Mouse (Mus musculus) adrenal gland, postnatal 4 days (tissue): ENCODE data around the gene Pdx1. TPM values are rescaled to one million over a fixed set of nuclear protein-coding genes. Genes with fewer than 3 reads are reported as not detected.

Experiments used
- DNase-seq, 2 experiments: peaks; one replicate each; pipeline ENCODE4 v3.0.0; 2021 to 2022; ENCODE audit warnings: low spot score in 2 of 2, mixed read lengths in 2 of 2
- long read RNA-seq, 2 experiments: library from polyadenylated mRNA; stranded (forward); transcript quantifications; one replicate each; pipeline ENCODE4 v2.0.0; 2021
- total RNA-seq, 2 experiments: library from RNA; stranded (reverse); gene quantifications; 2 replicates each; pipeline ENCODE4 v1.2.3; 2021

The Pdx1 gene
- total RNA-seq: 1 to 10 TPM in 1 of 2 experiments, not detected in 1; 1.8 TPM
- long read RNA-seq, experiment 1: 0 reads
- long read RNA-seq, experiment 2, partial matches to known transcripts: 0 of 2 reads
- long read RNA-seq, experiment 2, other reads (novel, unspliced or antisense): 0 of 2 reads

- DNase-seq: no peak
Observed at GRCm38 (mm10) chr5:147269926-147270672, at the start of gene Pdx1. Gene Pdx1 (plus strand): TSS chr5:147269959.

- DNase-seq: peak; percentile 75 to 79
Observed at GRCm38 (mm10) chr5:147227354-147228112, 42.2 kb upstream of the Pdx1 start.

GRCm38 (mm10) chr5:147235406-147236309 is 34.1 kb upstream of the Pdx1 start:
- DNase-seq: no peak

DNA sequence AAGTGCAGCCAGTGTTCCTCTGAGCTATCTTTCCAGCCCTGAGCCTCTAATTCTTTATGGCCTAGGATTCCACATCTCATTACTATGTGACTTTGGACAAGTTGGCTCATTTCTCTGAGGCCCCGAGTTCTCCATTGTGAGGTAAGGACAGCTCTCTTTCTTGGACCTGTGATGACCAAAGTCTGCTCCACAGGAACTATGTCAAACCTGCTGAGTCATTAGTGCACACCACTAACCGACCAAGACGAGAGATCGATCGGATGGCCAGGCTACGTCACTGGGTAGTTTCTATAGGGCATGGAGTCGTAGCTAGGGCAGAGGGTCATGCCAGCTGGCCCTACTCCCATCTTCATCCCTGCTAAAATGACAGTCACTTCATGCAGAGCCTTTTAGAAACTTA is 25.9 kb upstream of the Pdx1 start:
- no peak for DNase-seq

DNA sequence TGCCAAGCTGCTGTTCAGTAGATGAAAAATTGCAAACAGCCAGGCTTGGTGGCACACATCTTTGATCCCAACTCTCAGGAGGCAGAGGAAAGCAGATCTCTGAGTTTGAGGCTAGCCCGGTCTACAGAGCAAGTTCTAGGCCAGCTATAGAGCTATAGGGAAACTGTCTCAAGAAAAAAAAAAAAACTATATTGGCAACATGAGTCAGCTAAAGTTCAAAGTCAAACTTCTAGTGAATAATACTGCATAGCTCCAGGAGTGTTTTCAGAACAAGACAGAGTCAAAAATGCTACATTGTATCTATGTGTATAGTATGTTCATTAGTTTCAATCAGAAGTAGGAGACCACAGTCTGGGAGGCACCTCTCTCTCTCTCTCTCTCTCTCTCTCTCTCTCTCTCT is 9.6 kb upstream of the Pdx1 start:
- DNase-seq: no peak

GRCm38 (mm10) chr5:147260778-147261177 is 9.0 kb upstream of the Pdx1 start:
- no peak for DNase-seq

DNA sequence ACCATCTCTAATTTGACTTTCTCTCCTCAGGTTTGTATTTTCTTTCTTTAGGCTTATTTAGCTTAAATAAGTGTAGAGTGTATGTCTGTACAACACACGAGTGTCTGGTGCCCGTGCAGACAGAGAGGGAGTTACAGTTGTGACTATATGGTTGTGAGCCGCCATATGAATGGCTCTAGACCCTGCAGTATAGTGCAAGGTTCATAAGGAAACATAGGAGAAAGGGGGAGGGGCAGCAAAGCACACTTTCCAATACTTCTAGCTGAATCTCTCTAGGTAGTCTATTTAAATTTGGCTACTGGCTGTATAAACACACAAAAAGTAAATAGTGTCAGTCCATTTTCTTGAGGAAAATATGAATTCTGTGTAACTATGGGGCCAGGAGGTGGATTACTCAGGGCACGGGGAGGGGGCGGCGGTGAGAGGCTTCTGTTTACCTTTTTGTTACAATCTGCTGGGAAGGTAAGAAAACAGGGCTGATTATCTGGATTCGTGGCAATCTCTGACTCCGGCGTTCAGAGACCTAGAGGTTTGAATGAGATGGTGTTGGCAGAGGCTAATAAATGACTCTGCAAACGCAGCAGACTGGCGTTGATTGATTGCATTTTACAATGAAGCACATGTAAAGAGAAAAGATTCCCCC is 7.7 kb upstream of the Pdx1 start:
- DNase-seq: no peak

DNA sequence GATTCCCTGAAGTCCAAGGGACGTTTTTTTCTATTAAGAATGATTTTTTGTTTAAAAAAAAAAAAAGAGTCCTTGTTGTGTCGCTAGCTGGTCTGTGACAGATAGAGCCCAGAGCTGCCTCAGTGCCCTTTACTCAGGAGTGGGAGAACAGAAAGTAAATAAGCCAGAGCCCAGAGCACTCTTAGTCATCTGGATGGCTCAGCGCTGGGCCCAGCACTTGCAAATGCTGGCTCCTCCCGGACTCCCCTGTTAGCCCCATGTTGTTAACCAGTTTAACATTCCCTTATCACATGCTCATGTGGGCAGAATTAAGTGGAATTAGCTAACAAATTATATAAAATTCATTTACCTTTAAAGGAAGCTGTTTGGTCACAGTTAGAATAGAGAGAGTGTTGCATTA is 5.8 kb upstream of the Pdx1 start:
- DNase-seq: no peak

DNA sequence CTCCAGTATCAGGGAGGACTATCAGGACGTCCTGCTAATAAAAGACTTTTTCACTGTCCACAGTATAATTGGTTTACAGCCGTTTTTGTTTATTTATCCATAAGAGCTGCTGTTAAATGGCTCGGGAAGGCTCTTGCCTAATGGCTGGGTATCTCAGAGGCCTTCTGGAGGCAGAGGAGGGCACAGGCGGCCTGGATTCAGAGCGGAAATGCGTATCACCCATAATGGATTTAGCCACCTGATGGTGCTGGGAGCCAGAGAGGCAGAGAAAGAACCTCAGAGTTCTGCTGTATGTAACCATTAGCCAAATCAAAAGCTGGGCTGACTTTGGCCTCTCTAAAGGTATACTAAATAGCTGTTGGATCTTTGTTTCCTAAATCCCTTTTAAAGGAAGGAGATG is 2.3 kb upstream of the Pdx1 start:
- no peak for DNase-seq

DNA sequence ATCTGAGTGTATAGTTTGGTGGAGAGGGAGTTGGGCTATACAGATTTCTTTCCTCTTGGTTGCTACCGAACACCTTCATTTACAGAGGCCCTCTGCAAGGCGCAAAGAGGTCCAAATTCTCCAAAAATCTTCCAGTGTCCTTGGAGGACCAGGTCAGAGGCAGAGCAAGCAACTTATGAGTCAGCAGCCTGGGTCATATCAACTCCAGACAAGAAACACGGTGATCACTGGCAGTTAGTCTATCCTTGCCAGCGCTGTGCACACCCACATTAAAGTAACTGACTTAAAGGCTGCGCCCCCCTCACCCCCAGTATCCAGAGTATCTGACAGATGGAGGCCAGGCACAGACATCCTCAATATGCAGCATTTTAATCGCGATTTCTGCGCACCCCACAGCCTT is 1.0 kb upstream of the Pdx1 start:
- no peak for DNase-seq

GRCm38 (mm10) chr5:147269371-147269770 is 388 bp upstream of the Pdx1 start:
- no peak for DNase-seq

DNA sequence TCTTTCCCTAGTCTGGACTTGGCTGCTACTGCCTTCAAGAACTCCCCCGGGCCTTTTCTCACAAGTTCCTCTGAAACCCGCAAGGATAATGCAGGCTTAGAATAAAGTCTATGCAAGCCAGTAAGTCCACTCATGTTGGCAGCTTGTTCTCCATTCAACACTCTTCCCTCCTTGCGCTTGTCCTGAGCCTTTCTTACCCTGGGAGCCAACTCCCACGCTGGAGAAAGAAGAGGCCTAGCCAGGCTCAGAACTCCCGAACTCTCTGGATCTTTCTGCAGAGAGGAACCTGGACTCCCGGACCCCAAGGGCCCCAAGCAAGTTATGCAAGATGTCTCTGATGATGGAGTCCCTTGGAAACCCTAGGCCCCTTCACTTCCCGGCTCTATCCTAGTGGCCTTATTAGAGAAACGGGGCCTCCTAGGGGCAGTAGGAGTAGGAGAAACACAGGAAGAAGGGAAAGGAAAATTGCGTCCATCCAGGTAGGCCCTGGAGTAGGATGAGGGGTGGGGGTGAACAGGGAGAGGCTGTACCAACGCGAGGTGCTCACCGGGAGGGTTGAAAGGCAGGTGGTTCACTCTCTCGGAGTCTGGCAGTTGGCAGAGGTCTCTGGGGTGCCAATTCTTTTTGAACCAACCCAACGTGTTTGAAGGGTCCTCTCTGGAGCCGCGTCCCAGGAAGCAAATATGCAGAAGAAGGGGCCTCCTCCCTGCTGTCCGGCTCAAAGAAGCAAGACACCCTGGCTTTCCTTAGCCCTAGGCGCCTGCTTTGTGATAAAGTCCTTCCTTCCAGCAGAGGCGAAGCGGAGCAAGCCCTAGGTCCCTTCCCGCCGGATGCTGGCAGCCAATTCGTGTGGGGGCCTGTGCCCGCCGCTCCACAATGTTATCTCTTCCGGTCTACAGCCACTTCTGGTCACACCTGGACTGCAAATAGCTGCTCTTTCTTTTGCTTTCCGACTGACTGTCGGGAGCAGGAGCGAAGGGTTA is 1.2 kb downstream of the Pdx1 start:
- no peak for DNase-seq

- DNase-seq: no peak
Observed at GRCm38 (mm10) chr5:147272046-147272807, 2.5 kb downstream of the Pdx1 start.

DNA sequence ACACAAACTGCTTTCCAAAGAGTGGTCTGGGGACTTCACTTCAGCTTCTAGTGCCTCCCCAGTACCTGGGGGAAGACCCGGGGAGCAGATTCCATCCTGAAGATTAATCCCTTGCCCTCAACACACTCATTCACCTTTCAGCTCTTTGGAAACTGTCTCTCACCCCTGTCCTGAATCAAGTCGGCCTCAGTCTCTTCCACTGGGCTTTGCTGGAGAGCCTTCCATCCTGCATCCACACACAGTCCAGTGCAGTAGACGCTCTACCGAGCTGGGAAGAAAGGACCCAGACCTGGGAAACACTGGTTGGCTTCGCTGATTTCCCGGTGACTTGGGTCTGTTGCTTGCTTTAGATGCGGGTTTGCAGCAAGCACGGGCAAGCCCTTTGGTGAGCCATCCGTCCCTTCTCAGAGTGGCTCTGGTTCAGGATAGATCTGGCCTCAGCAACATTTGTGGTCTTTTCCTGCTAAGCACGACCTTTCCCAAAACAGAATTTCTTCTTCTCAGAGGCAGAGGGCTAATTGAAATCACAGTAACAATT is 3.1 kb downstream of the Pdx1 start:
- no peak for DNase-seq

DNA sequence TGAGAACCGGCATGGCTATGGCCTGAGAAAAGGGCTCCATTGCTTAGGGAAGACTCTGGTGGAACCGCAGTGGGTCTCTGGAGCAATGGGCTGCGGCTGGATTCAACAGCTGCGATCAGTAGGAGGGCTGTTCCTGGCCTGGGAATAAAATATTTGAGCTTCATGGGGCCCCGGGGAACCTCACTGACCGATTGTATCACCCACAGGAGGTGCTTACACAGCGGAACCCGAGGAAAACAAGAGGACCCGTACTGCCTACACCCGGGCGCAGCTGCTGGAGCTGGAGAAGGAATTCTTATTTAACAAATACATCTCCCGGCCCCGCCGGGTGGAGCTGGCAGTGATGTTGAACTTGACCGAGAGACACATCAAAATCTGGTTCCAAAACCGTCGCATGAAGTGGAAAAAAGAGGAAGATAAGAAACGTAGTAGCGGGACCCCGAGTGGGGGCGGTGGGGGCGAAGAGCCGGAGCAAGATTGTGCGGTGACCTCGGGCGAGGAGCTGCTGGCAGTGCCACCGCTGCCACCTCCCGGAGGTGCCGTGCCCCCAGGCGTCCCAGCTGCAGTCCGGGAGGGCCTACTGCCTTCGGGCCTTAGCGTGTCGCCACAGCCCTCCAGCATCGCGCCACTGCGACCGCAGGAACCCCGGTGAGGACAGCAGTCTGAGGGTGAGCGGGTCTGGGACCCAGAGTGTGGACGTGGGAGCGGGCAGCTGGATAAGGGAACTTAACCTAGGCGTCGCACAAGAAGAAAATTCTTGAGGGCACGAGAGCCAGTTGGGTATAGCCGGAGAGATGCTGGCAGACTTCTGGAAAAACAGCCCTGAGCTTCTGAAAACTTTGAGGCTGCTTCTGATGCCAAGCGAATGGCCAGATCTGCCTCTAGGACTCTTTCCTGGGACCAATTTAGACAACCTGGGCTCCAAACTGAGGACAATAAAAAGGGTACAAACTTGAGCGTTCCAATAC is 4.7 kb downstream of the Pdx1 start:
- DNase-seq: no peak

DNA sequence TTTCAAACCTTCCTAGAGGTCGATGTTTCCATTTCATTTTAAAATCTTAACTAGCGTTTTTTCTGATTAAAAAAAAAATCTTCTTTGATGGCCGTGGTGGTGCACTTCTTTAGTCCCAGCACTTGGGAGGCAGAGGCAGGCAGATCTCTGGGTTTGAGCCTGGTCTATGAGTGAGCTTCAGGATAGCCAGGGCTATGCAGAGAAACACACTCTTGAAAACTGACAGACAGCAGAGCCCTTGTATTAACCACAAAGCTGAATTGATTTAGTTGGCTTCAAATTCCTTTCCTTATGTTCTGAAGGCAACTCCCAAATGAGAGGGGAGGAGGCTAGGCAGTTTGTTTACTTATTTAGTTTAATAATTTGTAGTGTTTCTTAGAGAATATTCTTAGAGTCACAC is 6.0 kb downstream of the Pdx1 start:
- no peak for DNase-seq
